Mouse (Mus musculus) MEL (cell line): Measurements from ENCODE around the gene Sap18b. TPM values are rescaled to one million over a fixed set of nuclear protein-coding genes. Genes with fewer than 3 reads are reported as not detected.

Experiments used
- DNase-seq: peaks from one replicate; pipeline ENCODE4 v3.0.0; 2011; ENCODE audit warnings: low read depth, low spot score
- H3K27ac ChIP-seq: 2 replicates; pipeline ENCODE4 v1.5.1; 2012; ENCODE audit warnings: low read depth, mild to moderate bottlenecking, control low read depth, low read length, moderate library complexity; ENCODE audit not compliant: control insufficient read depth
- H3K27me3 ChIP-seq, 2 experiments: fragments of 150-350 bp in 1 of 2; sonication (generic) in 1 of 2; 2 replicates each; pipeline ENCODE4 v1.6.1; 2012; ENCODE audit warnings: low read length in 2 of 2, mild to moderate bottlenecking in 2 of 2, improper control_type of control experiment in 1 of 2, moderate library complexity in 1 of 2; ENCODE audit not compliant: insufficient read depth in 2 of 2, control insufficient read depth in 1 of 2
- H3K36me3 ChIP-seq, 2 experiments: 2 replicates each; pipeline ENCODE4 v1.6.1; 2012 to 2014; ENCODE audit warnings: low read length in 2 of 2, improper control_type of control experiment in 1 of 2, inconsistent platforms in 1 of 2, mild to moderate bottlenecking in 1 of 2; ENCODE audit not compliant: insufficient read depth in 2 of 2, control insufficient read depth in 1 of 2
- H3K4me1 ChIP-seq, 2 experiments: fragments of 150-350 bp in 1 of 2; sonication (generic) in 1 of 2; 2 replicates each; pipeline ENCODE4 v1.6.1; 2012; ENCODE audit warnings: low read length in 2 of 2, improper control_type of control experiment in 1 of 2, mild to moderate bottlenecking in 1 of 2; ENCODE audit not compliant: insufficient read depth in 2 of 2, control insufficient read depth in 1 of 2
- H3K4me3 ChIP-seq, 2 experiments: fragments of 150-350 bp in 1 of 2; sonication (generic) in 1 of 2; 2 replicates each; pipeline ENCODE4 v1.5.1; 2012; ENCODE audit warnings: low read depth in 2 of 2, low read length in 2 of 2, mild to moderate bottlenecking in 2 of 2, moderate library complexity in 2 of 2, control low read depth in 1 of 2, improper control_type of control experiment in 1 of 2; ENCODE audit not compliant: control insufficient read depth in 1 of 2, insufficient read depth in 1 of 2
- H3K79me2 ChIP-seq: 2 replicates; pipeline ENCODE4 v1.6.1; 2012; ENCODE audit warnings: mild to moderate bottlenecking, low read length, moderate library complexity; ENCODE audit not compliant: control insufficient read depth, poor library complexity, insufficient read depth
- H3K9ac ChIP-seq: 2 replicates; pipeline ENCODE4 v1.6.1; 2012; ENCODE audit warnings: low read depth, mild to moderate bottlenecking, control low read depth, low read length, moderate library complexity; ENCODE audit not compliant: control insufficient read depth, poor library complexity, severe bottlenecking
- H3K9me3 ChIP-seq: fragments of 150-350 bp; sonication (generic); replicated peaks from 2 replicates; pipeline ENCODE4 v1.6.1; 2012; ENCODE audit warnings: mild to moderate bottlenecking, low read length, improper control_type of control experiment, moderate library complexity; ENCODE audit not compliant: insufficient read depth
- CHD1 ChIP-seq: IDR thresholded peaks from 2 replicates; pipeline ENCODE4 v1.6.1; 2012; ENCODE audit warnings: low read depth, mild to moderate bottlenecking, inconsistent platforms, low read length, improper control_type of control experiment
- CHD2 ChIP-seq: IDR thresholded peaks from 2 replicates; pipeline ENCODE4 v1.6.1; 2011; ENCODE audit warnings: low read length, improper control_type of control experiment
- CTCF ChIP-seq, 3 experiments: IDR thresholded peaks in 2 of 3; conservative IDR thresholded peaks in 1 of 3; 2 replicates each; pipeline ENCODE4 v1.5.1; 2011 to 2012; ENCODE audit warnings: low read length in 3 of 3, low read depth in 2 of 3, mild to moderate bottlenecking in 2 of 3, improper control_type of control experiment in 1 of 3, inconsistent platforms in 1 of 3, mixed read lengths in 1 of 3, moderate library complexity in 1 of 3; ENCODE audit not compliant: control insufficient read depth in 1 of 3, insufficient read depth in 1 of 3, poor library complexity in 1 of 3, severe bottlenecking in 1 of 3
- E2F4 ChIP-seq: IDR thresholded peaks from 2 replicates; pipeline ENCODE4 v1.6.1; 2011; ENCODE audit warnings: low read depth, low read length, improper control_type of control experiment, borderline replicate concordance
- ELF1 ChIP-seq: IDR thresholded peaks from 2 replicates; pipeline ENCODE4 v1.6.1; 2014; ENCODE audit warnings: low read depth, mild to moderate bottlenecking, inconsistent platforms, low read length, improper control_type of control experiment, moderate library complexity
- ETS1 ChIP-seq: IDR thresholded peaks from 2 replicates; pipeline ENCODE4 v1.6.1; 2012; ENCODE audit warnings: low read depth, mild to moderate bottlenecking, inconsistent platforms, low read length, improper control_type of control experiment, moderate library complexity
- GATA1 ChIP-seq: IDR thresholded peaks from 2 replicates; pipeline ENCODE4 v1.6.1; 2011; ENCODE audit warnings: low read depth, low read length, improper control_type of control experiment
- JUND ChIP-seq: IDR thresholded peaks from 2 replicates; pipeline ENCODE4 v1.6.1; 2011; ENCODE audit warnings: low read depth, mild to moderate bottlenecking, improper control_type of control experiment, low read length
- MXI1 ChIP-seq: IDR thresholded peaks from 2 replicates; pipeline ENCODE4 v1.6.1; 2011; ENCODE audit warnings: mild to moderate bottlenecking, low read depth, low read length, improper control_type of control experiment
- MYB ChIP-seq: IDR thresholded peaks from 2 replicates; pipeline ENCODE4 v1.6.1; 2011; ENCODE audit warnings: mild to moderate bottlenecking, low read depth, low read length, improper control_type of control experiment
- MYC ChIP-seq: IDR thresholded peaks from 2 replicates; pipeline ENCODE4 v1.6.1; 2011; ENCODE audit warnings: low read depth, mild to moderate bottlenecking, low read length, improper control_type of control experiment, moderate library complexity
- NRF1 ChIP-seq: IDR thresholded peaks from 2 replicates; pipeline ENCODE4 v1.6.1; 2014; ENCODE audit warnings: low read depth, mild to moderate bottlenecking, inconsistent platforms, low read length, improper control_type of control experiment, moderate library complexity; ENCODE audit not compliant: poor library complexity, insufficient read depth, severe bottlenecking
- POLR2A ChIP-seq, 2 experiments: IDR thresholded peaks; 2 replicates each; pipeline ENCODE4 v1.6.1; 2011 to 2012; ENCODE audit warnings: low read length in 2 of 2, mild to moderate bottlenecking in 2 of 2, control low read depth in 1 of 2, improper control_type of control experiment in 1 of 2, low read depth in 1 of 2, moderate library complexity in 1 of 2; ENCODE audit not compliant: control insufficient read depth in 1 of 2, insufficient read depth in 1 of 2, poor library complexity in 1 of 2
- POLR2AphosphoS2 ChIP-seq: IDR thresholded peaks from 2 replicates; pipeline ENCODE4 v1.6.1; 2011; ENCODE audit warnings: low read length, improper control_type of control experiment
- RAD21 ChIP-seq: IDR thresholded peaks from 2 replicates; pipeline ENCODE4 v1.6.1; 2011; ENCODE audit warnings: mild to moderate bottlenecking, low read depth, low read length, improper control_type of control experiment
- RCOR1 ChIP-seq: IDR thresholded peaks from 2 replicates; pipeline ENCODE4 v1.6.1; 2012; ENCODE audit warnings: low read depth, mild to moderate bottlenecking, inconsistent platforms, low read length, improper control_type of control experiment
- TAL1 ChIP-seq: IDR thresholded peaks from 2 replicates; pipeline ENCODE4 v1.6.1; 2012; ENCODE audit warnings: mild to moderate bottlenecking, inconsistent platforms, low read length, moderate library complexity, mixed read lengths
- TCF12 ChIP-seq: IDR thresholded peaks from 2 replicates; pipeline ENCODE4 v1.6.1; 2014; ENCODE audit warnings: low read depth, mild to moderate bottlenecking, inconsistent platforms, low read length, improper control_type of control experiment, moderate library complexity
- USF2 ChIP-seq, 2 experiments: IDR thresholded peaks; 2 replicates each; pipeline ENCODE4 v1.6.1; 2011 to 2012; ENCODE audit warnings: improper control_type of control experiment in 2 of 2, low read length in 2 of 2, borderline replicate concordance in 1 of 2, inconsistent platforms in 1 of 2, low read depth in 1 of 2, mild to moderate bottlenecking in 1 of 2; ENCODE audit not compliant: insufficient read depth in 1 of 2
- ZC3H11A ChIP-seq: IDR thresholded peaks from 2 replicates; pipeline ENCODE4 v1.6.1; 2012; ENCODE audit warnings: low read depth, mild to moderate bottlenecking, inconsistent platforms, low read length, improper control_type of control experiment
- ZKSCAN1 ChIP-seq: IDR thresholded peaks from 2 replicates; pipeline ENCODE4 v1.6.1; 2012; ENCODE audit warnings: low read depth, mild to moderate bottlenecking, inconsistent platforms, low read length, improper control_type of control experiment, moderate library complexity
- ZNF384 ChIP-seq: IDR thresholded peaks from 2 replicates; pipeline ENCODE4 v1.6.1; 2012; ENCODE audit warnings: low read depth, mild to moderate bottlenecking, inconsistent platforms, low read length, improper control_type of control experiment
- polyA plus RNA-seq, 2 experiments: library from polyadenylated mRNA; stranded (reverse) in 1 of 2; unstranded in 1 of 2; fragments of >175 nt in 1 of 2; fragments of >200 nt in 1 of 2; gene quantifications; 2 replicates each; pipeline versions ENCODE4 v1.2.1 to v1.2.4; 2012; ENCODE audit warnings: low replicate concordance in 2 of 2, low read depth in 1 of 2; ENCODE audit not compliant: insufficient read length in 2 of 2, insufficient read depth in 1 of 2, missing spikeins in 1 of 2
- total RNA-seq: library from RNA; depleted of rRNA; stranded (reverse); fragments of 300-350 nt; gene quantifications from 2 replicates; pipeline ENCODE4 v1.2.3, GENCODE M21; 2012

The Sap18b gene
- total and polyA plus RNA-seq, 3 experiments = 182 to 354 TPM; not detected in 1

DNA sequence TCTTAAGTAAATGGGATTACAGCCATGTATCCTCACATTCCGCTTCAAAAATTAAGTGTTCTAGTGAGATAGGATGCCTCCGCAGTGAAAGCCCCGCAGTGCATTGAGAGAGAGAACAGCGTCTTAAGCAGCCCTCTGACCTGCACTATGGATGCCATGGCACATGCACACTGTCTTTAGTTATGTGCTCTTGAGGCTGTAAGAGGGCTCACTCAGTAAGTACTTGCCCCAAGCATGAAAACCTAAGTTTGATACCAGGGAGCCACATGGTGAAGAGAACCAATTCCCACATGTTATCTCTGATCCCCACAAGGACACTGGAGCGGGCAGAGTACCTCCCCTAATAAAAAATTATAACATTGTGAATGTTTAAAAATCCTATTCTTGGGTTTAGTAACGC lies 26.0 kb upstream of the Sap18b start:
- TF ChIP-seq NRF1 (no peak), TAL1 (no peak), USF2 (IDR thresholded peaks at IDR 0.05; ENCODE audit: borderline replicate concordance in 1 of 2, insufficient read depth in 1 of 2, low read depth in 1 of 2, low read length in 2 of 2) (no peak), GATA1 (no peak), MYC (no peak)
- H3K4me1 ChIP-seq = 0 out of 4 replicates have a peak, but pooled peaks cover 0 to 4% of the 10 kb centered on the region in 2 experiments
- no peak overlapping the region for H3K4me3 ChIP-seq
- H3K79me2 ChIP-seq = peaks cover 79% of the 10 kb centered on the region
- no peaks in the 10 kb centered on the region for H3K9me3 ChIP-seq
- no peak overlapping the region for H3K27ac ChIP-seq
- DNase-seq = no peak
- H3K9ac ChIP-seq = no peak overlapping the region
- no peaks in the 10 kb centered on the region for H3K27me3 ChIP-seq
- peaks cover 13 to 34% of the 10 kb centered on the region in 2 experiments for H3K36me3 ChIP-seq

DNA sequence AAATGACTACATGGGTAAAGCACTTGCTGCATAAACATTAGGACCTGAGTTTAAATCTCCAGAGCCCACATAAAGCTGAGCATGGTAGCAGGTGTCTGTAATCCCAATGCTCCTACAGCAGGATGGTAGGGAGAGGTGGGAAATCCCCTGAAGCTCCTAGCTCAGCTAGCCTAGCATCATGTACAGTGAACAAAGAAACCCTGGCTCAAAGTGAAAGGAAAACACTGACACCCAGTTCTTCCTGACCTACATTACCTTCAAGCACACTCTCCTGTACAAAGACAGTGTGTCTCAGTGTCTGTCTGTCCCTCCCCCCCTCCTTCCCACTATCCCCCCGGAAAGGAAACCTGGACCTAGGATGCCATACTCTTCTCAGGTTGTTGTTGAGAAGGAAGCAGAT lies 25.3 kb upstream of the Sap18b start:
- H3K27ac ChIP-seq = no peak overlapping the region
- no peak overlapping the region for H3K9ac ChIP-seq
- H3K36me3 ChIP-seq = peaks cover 17 to 34% of the 10 kb centered on the region in 2 experiments
- no peaks in the 10 kb centered on the region for H3K27me3 ChIP-seq
- no peak for TF ChIP-seq CHD1
- no peak for TF ChIP-seq CTCF (IDR thresholded peaks at IDR 0.05 in 2 of 3, conservative IDR thresholded peaks at IDR 0.05 in 1 of 3; ENCODE audit: control insufficient read depth in 1 of 3, insufficient read depth in 1 of 3, low read depth in 2 of 3, low read length in 3 of 3, poor library complexity in 1 of 3, severe bottlenecking in 1 of 3)
- no peak for TF ChIP-seq MYB
- TF ChIP-seq JUND = no peak
- TF ChIP-seq ELF1 = no peak
- TF ChIP-seq CHD2 = no peak
- TF ChIP-seq E2F4 = no peak
- no peak for TF ChIP-seq USF2 (IDR thresholded peaks at IDR 0.05; ENCODE audit: borderline replicate concordance in 1 of 2, insufficient read depth in 1 of 2, low read depth in 1 of 2, low read length in 2 of 2)
- TF ChIP-seq RAD21 = no peak
- TF ChIP-seq POLR2A (IDR thresholded peaks at IDR 0.05; ENCODE audit: control insufficient read depth in 1 of 2, insufficient read depth in 1 of 2, low read depth in 1 of 2, low read length in 2 of 2, poor library complexity in 1 of 2) = no peak
- no peak for TF ChIP-seq RCOR1
- TF ChIP-seq MXI1 = no peak
- TF ChIP-seq ZNF384 = no peak
- TF ChIP-seq ZC3H11A = no peak
- no peak for TF ChIP-seq ETS1
- no peak for TF ChIP-seq ZKSCAN1
- no peak for TF ChIP-seq GATA1
- TF ChIP-seq TCF12 = no peak
- no peak for TF ChIP-seq POLR2AphosphoS2
- peaks cover 82% of the 10 kb centered on the region for H3K79me2 ChIP-seq
- H3K4me3 ChIP-seq = no peak overlapping the region
- peaks cover 0 to 9% of the 10 kb centered on the region in 2 experiments; a peak in 2 of 4 replicates for H3K4me1 ChIP-seq
- no peaks in the 10 kb centered on the region for H3K9me3 ChIP-seq
- DNase-seq = no peak
